ENCODE assay signal across 21 mouse cellular contexts in genomic region chr8:56343940-56344339, GRCm38 (mm10). TPM values are rescaled to one million over a fixed set of nuclear protein-coding genes. Genes with fewer than 3 reads are reported as not detected.
DNase-seq lines count a peak whose midpoint lies in the region; ATAC-seq and TF ChIP-seq lines count a peak whose summit lies in the region.
"Had no signal": no experiment of that assay in that cellular context is flagged by ENCODE, and none has a peak within 500 bp of the region (broad histone marks: within the 10 kb centered on the region; RNA-seq: fewer than 3 reads in every experiment).

No protein-coding gene starts in this region.

- 17% methylated on average over 2 of the region's 2 CpGs for WGBS in kidney, embryonic 14.5 days
- 38% methylated on average over 2 of the region's 2 CpGs for WGBS in small intestine, adult 2 months
- WGBS in midbrain, embryonic 14.5 days: 76% methylated on average over 2 of the region's 2 CpGs

- H3K4me1 ChIP-seq in kidney, embryonic 14.5 days (ENCODE audit: control insufficient read depth, insufficient read depth, low read length): 0 out of 2 replicates have a peak, but pooled peaks cover 5% of the 10 kb centered on the region
- H3K4me1 ChIP-seq in small intestine, adult 2 months (ENCODE audit: control insufficient read depth, insufficient read depth, insufficient read length, low read length): peaks cover 8% of the 10 kb centered on the region
- no peaks in the 10 kb centered on the region for H3K4me1 ChIP-seq in midbrain, embryonic 14.5 days (ENCODE audit: control insufficient read depth, insufficient read depth, low read length)

- H3K9ac ChIP-seq in kidney, embryonic 14.5 days (ENCODE audit: low read depth, low read length): no peak overlapping the region
- no peak overlapping the region for H3K9ac ChIP-seq in midbrain, embryonic 14.5 days (replicated peaks; ENCODE audit: low read length)
- H3K9ac ChIP-seq: forebrain, postnatal 0 days; limb, embryonic 15.5 days; liver, embryonic 14.5 days; lung, embryonic 14.5 days; stomach, embryonic 15.5 days had no signal

- no peak overlapping the region for H3K27ac ChIP-seq in kidney, embryonic 14.5 days (ENCODE audit: low read depth, low read length)
- H3K27ac ChIP-seq in small intestine, adult 2 months (ENCODE audit: insufficient read depth, low read depth, low read length): peak overlapping the region; percentile 87
- H3K27ac ChIP-seq in midbrain, embryonic 14.5 days (replicated peaks; ENCODE audit: low read depth, low read length): no peak overlapping the region
- H3K27ac ChIP-seq: heart, embryonic 10.5 days; hindbrain, postnatal 0 days; liver, embryonic 14.5 days; macrophage; stomach, embryonic 15.5 days had no signal

- no peaks in the 10 kb centered on the region for H3K9me3 ChIP-seq in kidney, embryonic 14.5 days (ENCODE audit: control insufficient read depth, low read length)
- H3K9me3 ChIP-seq in midbrain, embryonic 14.5 days (ENCODE audit: control insufficient read depth, low read length): no peaks in the 10 kb centered on the region
- H3K9me3 ChIP-seq: heart, embryonic 10.5 days; limb, embryonic 15.5 days; stomach, embryonic 15.5 days had no signal

- no peak overlapping the region for H3K4me2 ChIP-seq in kidney, embryonic 14.5 days (replicated peaks; ENCODE audit: low read depth, low read length)
- H3K4me2 ChIP-seq in midbrain, embryonic 14.5 days (ENCODE audit: low read length): no peak overlapping the region
- H3K4me2 ChIP-seq: limb, embryonic 15.5 days; lung, embryonic 14.5 days; stomach, embryonic 15.5 days had no signal

- ATAC-seq in kidney, embryonic 14.5 days (ENCODE audit: low FRiP score, low TSS enrichment): peak; percentile 68; the same call in 1 of the 2 replicates
- ATAC-seq in midbrain, embryonic 14.5 days (ENCODE audit: low FRiP score, low TSS enrichment): no peak
- ATAC-seq: CD4-positive, CD25-positive, alpha-beta regulatory T cell, adult 4 months; forebrain, postnatal 0 days; hindbrain, postnatal 0 days had no signal

- H3K36me3 ChIP-seq in kidney, embryonic 14.5 days (ENCODE audit: control insufficient read depth, insufficient read depth, low read length): no peaks in the 10 kb centered on the region
- no peaks in the 10 kb centered on the region for H3K36me3 ChIP-seq in small intestine, adult 2 months (ENCODE audit: control insufficient read depth, insufficient read depth, low read length)
- H3K36me3 ChIP-seq in midbrain, embryonic 14.5 days (ENCODE audit: control insufficient read depth, insufficient read depth, low read length): no peaks in the 10 kb centered on the region
- H3K36me3 ChIP-seq: heart, embryonic 10.5 days; limb, embryonic 15.5 days; stomach, embryonic 15.5 days had no signal

- TF ChIP-seq CTCF in small intestine, adult 2 months (IDR thresholded peaks at IDR 0.05; ENCODE audit: extremely low read depth, insufficient read length, insufficient replicate concordance, low read depth, low read length): no peak

- H3K4me3 ChIP-seq in kidney, embryonic 14.5 days (ENCODE audit: low read length): no peak overlapping the region
- no peak overlapping the region for H3K4me3 ChIP-seq in small intestine, adult 2 months (ENCODE audit: low read depth, low read length)
- H3K4me3 ChIP-seq in midbrain, embryonic 14.5 days (replicated peaks; ENCODE audit: low read depth, low read length): no peak overlapping the region
- H3K4me3 ChIP-seq: heart, embryonic 10.5 days; limb, embryonic 15.5 days; stomach, embryonic 15.5 days had no signal

- TF ChIP-seq POLR2A in small intestine, adult 2 months (IDR thresholded peaks at IDR 0.05; ENCODE audit: low read depth, low read length): no peak

- no peaks in the 10 kb centered on the region for H3K27me3 ChIP-seq in kidney, embryonic 14.5 days (ENCODE audit: control insufficient read depth, insufficient read depth, low read length)
- no peaks in the 10 kb centered on the region for H3K27me3 ChIP-seq in small intestine, adult 2 months (ENCODE audit: control insufficient read depth, insufficient read depth, low read length)
- no peaks in the 10 kb centered on the region for H3K27me3 ChIP-seq in midbrain, embryonic 14.5 days (ENCODE audit: control insufficient read depth, insufficient read depth, low read length)
- H3K27me3 ChIP-seq: limb, embryonic 15.5 days; stomach, embryonic 15.5 days had no signal

- peak; percentile 14 for DNase-seq in adrenal gland, postnatal 14 days
- no peak for DNase-seq in adrenal gland, postnatal 4 days (ENCODE audit: low spot score in 2 of 2)
- no peak for DNase-seq in kidney, adult 9 months
- peak; percentile 9 for DNase-seq in lung, postnatal 36 days
- no peak for DNase-seq in lung, postnatal 14 days
- no peak for DNase-seq in midbrain, embryonic 14.5 days
- DNase-seq: cerebellum, adult 8-10 months; forebrain, postnatal 0 days; layer of hippocampus, adult 9-11 months; thymus, adult 2 months; thymus, postnatal 4 days had no signal

RNA-seq across cellular contexts. Expression of gene Hpgd, which starts 49.6 kb away (rescaled TPM):
- total RNA-seq in adrenal gland, postnatal 14 days (2021): 6.7 and 12.9 TPM in 2 replicates
- total RNA-seq in adrenal gland, postnatal 4 days (2021): 10 to 100 TPM in 1 of 2 experiments, 1 to 10 TPM in 1; 6.9 to 11.1 TPM
- 17.6 and 21.9 TPM in 2 replicates for polyA plus RNA-seq in kidney, embryonic 14.5 days (2014; fragmentation: Nextera tagmentation; extraction: Ambion mirVana)
- polyA plus RNA-seq in small intestine, adult 2 months (2012; rRNA removed): 9.9 and 34.8 TPM in 2 replicates
- polyA plus RNA-seq in midbrain, embryonic 14.5 days (2014; fragmentation: Nextera tagmentation; extraction: Ambion mirVana): 2.7 and 5.5 TPM in 2 replicates

Comparison
In these comparisons a context has a peak if more than half of its experiments do, and no peak if none do; other contexts are left out.
1. DNase-seq: peak in adrenal gland, postnatal 14 days (single experiment) and lung, postnatal 36 days (single experiment); none in adrenal gland, postnatal 4 days (0 of 2), kidney, adult 9 months (single experiment), lung, postnatal 14 days (single experiment) and midbrain, embryonic 14.5 days (single experiment).